Mouse (Mus musculus): ENCODE data around the gene Gm43552. TPM values are rescaled to one million over a fixed set of nuclear protein-coding genes. Genes with fewer than 3 reads are reported as not detected.

Gm43552 gene
- total RNA-seq, 2 experiments from 2014 or later = not detected

GRCm38 (mm10) chr5:65447826-65448225 lies 44.8 kb downstream of the Gm43552 start:
- intact Hi-C loops (cut with DNase I) = no loop called here
- DNase-seq = no peak

GRCm38 (mm10) chr5:65446756-65447155 lies 45.9 kb downstream of the Gm43552 start:
- intact Hi-C loops (cut with DNase I) = no loop called here
- no peak for DNase-seq

DNA sequence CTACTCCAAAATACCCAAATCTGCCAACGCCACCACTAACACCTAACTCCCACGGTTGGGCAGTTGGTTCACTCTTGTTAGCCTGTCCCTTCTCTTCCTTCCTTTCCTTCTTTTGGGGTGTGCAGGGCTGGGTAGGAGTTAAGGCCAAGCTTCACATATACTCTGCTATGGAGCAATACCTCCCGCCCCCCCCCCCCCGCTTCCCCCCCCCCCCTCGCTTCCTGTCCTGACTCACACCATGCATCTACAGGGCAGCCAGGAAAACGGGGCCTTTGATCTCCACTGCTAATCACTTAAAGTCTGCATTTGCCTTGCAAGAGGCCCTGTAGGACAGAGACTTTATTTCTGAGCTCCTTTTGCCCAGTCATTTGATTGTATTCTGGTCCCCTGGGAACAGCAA lies 47.7 kb downstream of the Gm43552 start:
- intact Hi-C loops (cut with DNase I) = no loop called here
- DNase-seq = no peak

GRCm38 (mm10) chr5:65438041-65438440 lies 54.6 kb downstream of the Gm43552 start:
- intact Hi-C loops (cut with DNase I) = no loop called here
- DNase-seq = no peak

DNA sequence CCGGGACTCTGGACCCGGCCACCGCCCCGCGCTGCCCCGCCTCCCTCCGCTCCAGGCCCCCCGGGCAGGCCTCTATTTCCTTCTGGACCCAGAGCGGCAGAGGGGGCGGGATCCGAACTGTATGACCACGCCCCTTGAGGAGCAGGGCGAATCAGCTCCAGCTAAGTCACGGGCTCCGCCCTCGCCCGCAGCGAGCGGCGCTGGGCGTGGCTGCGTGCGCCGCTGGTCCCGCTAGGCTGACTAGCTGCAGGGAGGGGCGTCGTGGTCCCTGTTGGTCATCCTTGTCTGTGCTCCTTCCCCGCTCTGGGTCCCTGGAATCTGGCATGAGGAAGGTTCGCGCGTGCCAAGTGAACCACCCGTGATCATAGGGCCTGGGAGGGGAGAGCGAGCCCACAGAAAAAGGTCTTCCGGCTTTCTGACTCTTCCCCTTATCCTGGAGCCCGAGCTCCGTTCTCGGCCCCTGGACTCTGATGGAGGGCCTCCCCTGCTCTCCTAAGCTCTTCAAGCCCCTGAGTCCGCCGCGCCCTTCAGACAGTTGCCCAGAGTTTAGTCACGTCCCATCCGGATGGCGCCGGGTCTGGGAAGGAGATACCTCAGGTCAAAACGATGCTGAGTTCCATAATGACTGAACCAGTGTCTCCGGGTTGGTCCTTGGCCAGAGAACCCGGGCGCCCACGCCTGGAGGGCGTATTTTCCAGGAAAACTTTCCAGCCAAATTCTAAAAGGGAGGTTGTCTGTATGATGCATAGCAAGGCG lies 56.6 kb downstream of the Gm43552 start, which contains the start of gene Ugdh:
TSS of gene Ugdh (minus strand) at position 144 of the 756 bp plus-strand sequence.
- intact Hi-C loops (cut with DNase I) = loop anchor here (1.0 kb wide), 1 partner anchor 56 kb away; the partner anchor contains the start of gene Gm43552

DNA sequence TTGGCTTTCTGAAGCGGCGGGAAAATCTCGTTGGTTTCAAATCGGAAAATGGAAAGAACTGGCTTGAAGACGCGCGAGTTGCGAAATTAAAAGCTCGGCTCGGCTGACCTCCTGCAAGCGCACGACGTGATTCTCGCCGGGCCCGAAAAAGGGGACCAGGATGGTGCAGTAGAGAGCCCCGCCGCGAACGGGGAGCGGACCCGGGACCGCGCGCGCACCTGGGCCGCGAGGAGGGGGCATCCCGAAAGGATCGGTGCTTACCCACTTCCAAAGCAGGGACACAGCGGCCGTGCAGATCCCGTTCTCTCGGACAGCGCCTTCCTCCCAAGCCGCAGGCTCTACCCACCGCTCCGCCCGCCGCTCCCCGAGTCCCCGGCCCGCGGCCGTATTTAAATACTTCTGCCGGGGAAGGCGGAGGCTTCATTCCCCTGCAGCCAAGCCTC lies 57.2 kb downstream of the Gm43552 start:
- intact Hi-C loops (cut with DNase I) = no loop called here
- DNase-seq = no peak

More for the DNA sequence above, 56.6 kb downstream of the Gm43552 start, which contains the start of gene Ugdh:
- peak; percentile 97 to 99 for DNase-seq

- intact Hi-C loops (cut with DNase I) = no loop called here
These were observed 57.9 kb downstream of the Gm43552 start for GRCm38 (mm10) chr5:65434471-65435362.

DNA sequence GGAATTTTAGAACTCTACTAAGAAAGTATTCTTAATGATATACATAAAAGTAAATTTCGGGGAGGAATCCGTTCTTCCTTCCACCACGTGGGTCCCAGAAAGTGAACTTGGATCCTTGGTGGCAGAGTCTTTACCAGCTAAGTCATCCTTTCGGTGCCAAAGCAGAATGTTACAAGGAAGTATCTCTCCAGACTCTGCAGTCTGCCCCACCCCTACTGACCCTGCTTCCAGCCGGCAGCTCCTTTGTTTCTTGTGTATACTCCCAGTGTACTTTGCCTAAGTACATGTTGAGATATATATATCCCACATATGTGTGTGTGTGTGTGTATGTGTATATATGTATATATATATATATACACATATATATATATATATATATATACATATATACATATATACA lies 63.2 kb downstream of the Gm43552 start:
- DNase-seq = no peak
- intact Hi-C loops (cut with DNase I) = no loop called here

More at GRCm38 (mm10) chr5:65434471-65435362, 57.9 kb downstream of the Gm43552 start:
- DNase-seq = peak; percentile 10 to 26

GRCm38 (mm10) chr5:65428321-65428720 lies 64.3 kb downstream of the Gm43552 start:
- intact Hi-C loops (cut with DNase I) = no loop called here
- DNase-seq = no peak

- intact Hi-C loops (cut with DNase I) = no loop called here
These were observed 67.4 kb downstream of the Gm43552 start for GRCm38 (mm10) chr5:65425251-65425650.

GRCm38 (mm10) chr5:65424215-65424614 lies 68.4 kb downstream of the Gm43552 start:
- intact Hi-C loops (cut with DNase I) = no loop called here
- DNase-seq = no peak

More at GRCm38 (mm10) chr5:65425251-65425650, 67.4 kb downstream of the Gm43552 start:
- DNase-seq = no peak

GRCm38 (mm10) chr5:65422803-65423202 lies 69.8 kb downstream of the Gm43552 start:
- intact Hi-C loops (cut with DNase I) = no loop called here
- DNase-seq = no peak

DNA sequence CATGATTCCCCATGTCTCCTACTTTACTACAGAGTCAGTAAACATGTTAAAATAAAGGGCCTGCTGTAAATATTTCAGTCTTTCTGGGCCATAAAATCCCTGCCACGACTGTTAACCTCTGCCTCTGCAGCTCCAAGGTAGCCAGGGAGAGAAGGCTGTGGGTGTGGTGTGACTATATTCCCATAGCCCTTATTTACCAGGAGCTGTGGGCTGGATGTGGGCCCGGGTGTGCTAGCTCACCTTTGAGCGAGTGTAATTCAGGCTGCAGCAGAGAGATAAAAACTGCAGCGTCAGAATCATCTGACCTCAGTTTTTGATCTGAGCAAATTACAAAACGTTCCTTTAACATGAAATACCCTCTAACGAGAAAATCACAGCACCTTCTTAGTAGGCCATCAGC lies 71.8 kb downstream of the Gm43552 start:
- intact Hi-C loops (cut with DNase I) = no loop called here
- no peak for DNase-seq

GRCm38 (mm10) chr5:65419136-65419535 lies 73.5 kb downstream of the Gm43552 start:
- DNase-seq = no peak
- intact Hi-C loops (cut with DNase I) = no loop called here

DNA sequence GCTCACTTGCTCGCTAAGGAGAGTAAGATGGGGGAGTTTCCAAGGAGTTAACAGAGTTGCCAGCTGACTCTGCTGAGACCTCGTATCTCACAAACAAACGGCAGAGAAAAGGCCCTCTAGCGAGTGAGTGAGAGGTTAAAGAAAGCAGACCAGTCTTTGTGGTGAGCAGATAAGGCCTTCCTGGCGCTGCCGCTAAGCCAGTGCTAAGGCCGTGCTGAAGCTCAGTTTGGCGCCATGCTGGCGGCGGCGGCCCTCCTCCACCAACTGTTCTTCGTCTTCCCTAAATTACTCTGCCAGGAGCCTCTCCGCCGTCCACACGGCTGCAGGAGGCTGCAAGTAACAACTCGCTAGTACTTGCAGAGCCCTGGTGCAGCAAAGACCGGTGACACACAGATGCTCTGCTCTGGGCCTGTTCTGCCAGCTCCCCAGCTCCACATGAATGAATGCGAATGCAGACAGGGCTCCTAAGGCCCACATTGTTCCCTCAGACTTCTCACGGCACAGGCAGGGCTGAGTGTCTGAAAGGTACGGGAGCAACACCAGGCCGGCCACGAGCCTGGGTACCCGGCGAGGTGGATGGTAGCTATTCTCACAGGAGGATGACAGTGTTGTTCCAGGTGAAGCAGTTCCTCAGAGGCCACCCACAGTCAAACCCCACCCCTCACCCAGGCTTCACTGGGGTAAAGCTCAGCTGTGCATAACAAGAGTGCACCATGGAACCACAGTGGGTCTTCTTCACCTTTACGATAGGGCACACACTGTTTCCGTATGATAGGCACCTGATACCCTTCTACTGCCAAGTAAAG lies 76.8 kb downstream of the Gm43552 start:
- peak; percentile 46 to 48 for DNase-seq
- intact Hi-C loops (cut with DNase I) = no loop called here

DNA sequence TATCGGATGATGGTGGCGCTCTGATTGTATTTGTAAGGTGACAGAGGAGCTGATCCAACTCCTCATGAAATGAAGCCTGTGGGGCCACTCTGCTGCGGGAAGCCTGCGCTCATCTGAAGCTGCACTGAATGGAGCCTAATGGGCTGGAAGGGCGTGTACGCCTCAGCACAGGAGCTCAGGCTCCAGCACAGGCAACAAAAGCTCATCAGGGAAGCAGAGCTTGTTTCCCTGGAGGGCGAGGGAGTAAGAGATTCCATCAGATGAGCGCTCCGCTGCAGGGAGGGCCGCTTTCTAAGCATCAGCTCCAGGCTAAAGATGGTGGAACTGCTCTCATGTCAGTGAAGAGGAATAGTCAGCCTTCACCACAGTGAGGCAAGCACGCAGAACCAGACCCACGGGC lies 84.6 kb downstream of the Gm43552 start:
- no peak for DNase-seq
- intact Hi-C loops (cut with DNase I) = no loop called here

DNA sequence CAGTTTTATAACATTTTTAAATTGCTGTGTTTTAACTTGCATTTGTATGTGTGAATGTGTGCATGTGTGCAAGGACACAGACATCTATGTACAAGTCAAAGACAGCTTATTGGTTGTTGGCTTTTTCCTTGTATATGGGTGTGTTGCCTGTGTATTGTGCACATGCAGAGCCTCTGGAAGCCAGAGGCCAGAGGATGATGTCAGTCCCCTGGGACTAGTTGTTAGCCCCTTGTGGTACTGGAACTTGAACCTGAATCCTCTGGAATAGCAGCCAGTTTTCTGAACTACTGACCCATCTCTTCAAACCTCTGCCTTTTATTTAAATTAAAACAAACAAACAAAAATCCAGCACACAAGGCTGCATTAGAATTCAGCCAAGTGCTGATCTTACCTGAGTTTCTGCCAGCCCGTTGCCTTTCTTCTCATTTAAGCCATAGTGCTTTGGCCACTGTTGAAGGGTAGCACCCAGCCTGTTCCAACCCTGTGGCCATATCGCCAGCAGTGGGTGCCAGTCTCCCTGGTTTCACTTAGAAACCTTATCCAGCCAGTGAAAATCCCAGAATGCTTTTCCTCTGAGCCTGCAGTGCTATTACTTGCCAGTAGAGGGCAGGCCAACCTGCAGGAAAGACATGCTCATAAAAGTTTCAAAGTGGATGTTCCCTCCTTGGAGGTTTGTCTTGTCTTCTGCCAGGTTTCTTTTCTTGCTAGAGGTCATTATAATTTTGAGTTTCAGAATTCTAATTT lies 91.2 kb downstream of the Gm43552 start:
- DNase-seq = peak; percentile 88 to 91
- intact Hi-C loops (cut with DNase I) = loop anchor here (1.0 to 5.0 kb wide), 2 partner anchors 136 to 295 kb away; partner anchors contain the start of genes Smim14 and Ube2k

DNA sequence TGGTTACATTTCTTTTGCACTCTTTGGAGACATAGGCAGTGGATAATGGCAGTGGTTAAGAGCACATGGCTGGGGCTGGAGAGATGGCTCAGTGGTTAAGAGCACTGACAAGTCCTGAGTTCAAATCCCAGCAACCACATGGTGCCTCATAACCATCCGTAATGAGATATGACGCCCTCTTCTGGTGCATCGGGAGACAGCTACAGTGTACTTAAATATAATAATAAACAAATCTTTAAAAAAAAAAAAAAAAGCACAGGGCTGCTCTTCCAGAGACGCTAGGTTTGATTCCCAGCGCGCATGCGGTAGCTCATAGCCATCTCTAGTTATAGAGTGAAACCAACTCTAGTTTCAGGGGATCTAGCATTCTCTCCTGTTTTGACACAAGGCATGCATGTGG lies 98.2 kb downstream of the Gm43552 start:
- intact Hi-C loops (cut with DNase I) = no loop called here
- DNase-seq = no peak

GRCm38 (mm10) chr5:65391753-65392152 lies 100.9 kb downstream of the Gm43552 start:
- DNase-seq = no peak
- intact Hi-C loops (cut with DNase I) = loop anchor here (2.0 kb wide), 1 partner anchor 55 kb away; no protein-coding TSS in a partner anchor

All from heart, postnatal 10 days (tissue).